Mouse (Mus musculus) embryonic stem cell, embryonic (primary cell): Measurements from ENCODE around the gene Ube2k.

Experiments used
- CTCF ChIA-PET, 4 experiments: fragments of 300-600 bp in 2 of 4; fragments of 350-600 bp in 2 of 4; sonication (Branson Sonifier 250); formaldehyde crosslinking; loops; one replicate each; lab custom pipeline; 2022; ENCODE audit warnings: inconsistent platforms in 2 of 4; lab: Charles Lee
- POLR2A ChIA-PET, 4 experiments: fragments of 300-600 bp in 2 of 4; fragments of 350-600 bp in 2 of 4; sonication (Branson Sonifier 250); formaldehyde crosslinking; loops; one replicate each; lab custom pipeline; 2022; ENCODE audit warnings: antibody characterized with exemption in 4 of 4, inconsistent platforms in 1 of 4; lab: Charles Lee

Gene Ube2k

DNA sequence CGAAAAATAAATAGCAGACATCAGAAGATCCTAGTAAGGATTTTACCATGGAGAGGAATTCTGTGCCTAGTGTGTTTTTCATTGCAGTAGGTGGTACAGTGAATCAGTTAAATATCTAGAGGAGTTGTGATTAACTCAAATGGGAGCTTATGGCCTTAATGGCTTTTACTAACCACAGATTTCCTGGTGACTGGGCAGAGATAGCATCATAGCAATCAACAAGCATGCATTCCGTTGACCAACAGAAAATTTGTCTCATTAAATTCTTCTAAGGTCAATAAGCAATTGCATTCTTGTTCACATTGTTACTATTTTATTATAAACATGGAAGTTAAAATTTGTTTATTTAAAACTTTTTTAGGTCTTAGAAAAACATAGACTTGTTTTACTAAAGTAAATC lies 28.5 kb downstream of the Ube2k start:
- POLR2A ChIA-PET: interaction anchor here in 2 of 4 experiments (1.0 to 1.9 kb wide), 5 partner anchors 14 to 29 kb away, joined by 3 to 11 read pairs (median 3); partner anchors contain the start of genes Smim14 (in 1 of the 2) and Ube2k (in 1 of the 2)
- CTCF ChIA-PET: no interaction called here

- POLR2A ChIA-PET: interaction anchor here in 3 of 4 experiments (0.6 to 2.7 kb wide), 14 partner anchors 8 to 102 kb away, joined by 3 to 12 read pairs (median 4); no protein-coding TSS in a partner anchor
- CTCF ChIA-PET: interaction anchor here in 1 of 4 experiments (0.7 kb wide), 1 partner anchor 446 kb away, joined by 6 read pairs; no protein-coding TSS in a partner anchor
These were observed 37.8 kb downstream of the Ube2k start for GRCm38 (mm10) chr5:65574876-65575275.

- ChIA-PET POLR2A (interaction anchor here in 2 of 4 experiments (0.6 to 2.7 kb wide), 15 partner anchors 10 to 184 kb away, joined by 3 to 12 read pairs (median 4); partner anchors contain the start of genes Lias (in 1 of the 2) and Rpl9 (in 1 of the 2)), CTCF (interaction anchor here in 2 of 4 experiments (0.6 kb wide), 3 partner anchors 97 to 263 kb away, joined by 3 to 10 read pairs (median 5); no protein-coding TSS in a partner anchor)
These were observed 38.9 kb downstream of the Ube2k start for GRCm38 (mm10) chr5:65575896-65576295.

DNA sequence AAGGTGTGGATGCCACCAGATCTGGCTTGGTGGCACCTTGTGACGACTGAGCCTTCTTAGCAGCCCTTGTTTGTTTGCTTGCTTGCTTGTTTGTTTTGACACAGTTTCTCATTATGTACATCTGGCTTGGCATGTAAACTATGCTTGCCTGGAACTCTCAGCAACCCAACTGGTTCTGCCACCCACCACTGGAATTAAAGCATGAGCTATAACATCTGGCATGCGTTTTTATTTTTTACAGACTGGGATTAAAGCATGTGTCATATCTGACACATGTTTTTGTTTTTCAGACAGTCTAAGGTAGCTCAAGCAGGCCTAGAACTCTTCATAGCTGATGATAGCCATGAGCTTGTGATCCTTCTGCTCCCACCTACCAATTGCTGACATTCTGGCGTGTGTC lies 41.5 kb downstream of the Ube2k start:
- CTCF ChIA-PET: interaction anchor here in 3 of 4 experiments (0.6 to 0.7 kb wide), 4 partner anchors 9 to 64 kb away, joined by 3 to 9 read pairs (median 6); no protein-coding TSS in a partner anchor
- POLR2A ChIA-PET: interaction anchor here (0.7 to 2.4 kb wide), 10 partner anchors 8 to 230 kb away, joined by 3 to 11 read pairs (median 4); partner anchors contain the start of genes Klb (in 1 of the 4), Lias (in 1 of the 4) and Rpl9 (in 1 of the 4)

- POLR2A ChIA-PET: interaction anchor here in 3 of 4 experiments (0.6 to 3.6 kb wide), 11 partner anchors 10 to 88 kb away, joined by 3 to 18 read pairs (median 4); no protein-coding TSS in a partner anchor
- CTCF ChIA-PET: interaction anchor here in 1 of 4 experiments (0.6 kb wide), 1 partner anchor 25 kb away, joined by 7 read pairs; no protein-coding TSS in a partner anchor
These were observed 49.3 kb downstream of the Ube2k start for GRCm38 (mm10) chr5:65586291-65586690.

DNA sequence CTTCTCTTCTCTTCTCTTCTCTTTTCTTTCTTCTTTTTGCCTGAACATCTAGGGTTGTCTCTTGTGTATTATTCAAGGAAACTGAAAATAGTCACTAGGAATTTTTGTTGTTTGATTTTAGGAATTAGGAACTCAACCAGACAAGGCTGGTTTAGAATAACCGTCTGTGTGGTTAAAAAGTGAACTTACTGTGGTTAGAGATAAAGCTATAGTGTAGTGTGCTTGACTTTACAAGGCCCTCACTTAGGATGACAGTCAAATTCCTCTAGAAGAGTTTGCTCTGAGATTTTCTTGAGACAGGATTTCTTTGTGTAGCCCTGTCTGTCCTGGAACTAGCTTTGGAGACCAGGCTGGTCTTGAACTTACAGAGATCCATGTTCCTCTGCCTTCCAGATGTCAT lies 53.2 kb downstream of the Ube2k start:
- ChIA-PET CTCF (no interaction called here), POLR2A (interaction anchor here in 1 of 4 experiments (1.1 kb wide), 1 partner anchor 25 kb away, joined by 3 read pairs; no protein-coding TSS in a partner anchor)

DNA sequence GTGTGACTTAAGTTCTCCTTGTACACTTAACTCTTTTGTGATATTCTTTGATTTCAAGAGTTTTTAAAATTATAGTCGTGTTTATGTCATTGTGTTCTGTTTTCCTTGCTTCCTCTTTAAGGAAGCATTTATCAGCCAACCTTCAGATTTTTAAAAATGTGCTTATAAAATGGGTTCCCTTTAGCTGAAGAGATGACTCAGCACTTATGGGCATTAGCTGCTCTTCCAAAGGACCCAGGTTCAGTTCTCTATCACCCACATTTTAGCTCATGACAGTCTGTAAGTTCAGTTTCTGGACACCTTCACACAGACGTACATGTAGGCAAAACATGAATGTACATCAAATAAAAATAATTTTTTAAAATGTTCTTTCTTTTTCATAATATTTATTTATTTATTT lies 55.4 kb downstream of the Ube2k start:
- POLR2A ChIA-PET: interaction anchor here in 1 of 4 experiments (0.5 to 2.3 kb wide), 7 partner anchors 9 to 211 kb away, joined by 3 to 11 read pairs (median 3); partner anchors contain the start of genes Lias and Rpl9
- CTCF ChIA-PET: interaction anchor here in 1 of 4 experiments (0.6 kb wide), 1 partner anchor 42 kb away, joined by 3 read pairs; no protein-coding TSS in a partner anchor

DNA sequence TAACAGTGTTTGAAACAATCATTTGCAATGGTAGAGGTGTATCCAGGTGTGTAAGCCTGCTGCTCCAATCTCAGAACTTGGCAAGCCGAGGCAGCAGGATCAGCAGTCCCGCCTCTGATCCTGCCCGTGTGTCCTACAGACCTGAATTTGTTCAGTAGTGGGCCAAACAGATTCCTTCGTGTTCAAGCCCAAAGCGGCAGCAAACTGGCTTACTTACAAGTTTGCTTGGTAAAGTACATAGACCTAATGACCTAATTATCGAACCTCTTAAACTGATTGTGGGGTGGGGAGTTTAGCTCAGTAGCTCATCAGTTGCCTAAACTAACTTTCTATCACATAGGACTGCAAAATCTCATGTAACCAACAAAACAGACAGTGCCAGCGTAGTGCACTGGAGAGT lies 62.6 kb downstream of the Ube2k start:
- CTCF ChIA-PET: no interaction called here
- POLR2A ChIA-PET: interaction anchor here in 2 of 4 experiments (0.7 to 3.7 kb wide), 13 partner anchors 10 to 164 kb away, joined by 3 to 18 read pairs (median 4); partner anchors contain the start of genes N4bp2 (in 1 of the 2), Smim14 (in 1 of the 2) and Ube2k (in 1 of the 2)

- CTCF ChIA-PET: no interaction called here
- POLR2A ChIA-PET: interaction anchor here in 1 of 4 experiments (0.5 to 2.6 kb wide), 4 partner anchors 9 to 251 kb away, joined by 3 to 20 read pairs (median 4); no protein-coding TSS in a partner anchor
These were observed 69.8 kb downstream of the Ube2k start for GRCm38 (mm10) chr5:65606820-65607219.

GRCm38 (mm10) chr5:65609769-65610168 lies 72.7 kb downstream of the Ube2k start:
- ChIA-PET POLR2A (interaction anchor here in 3 of 4 experiments (0.6 to 1.9 kb wide), 8 partner anchors 8 to 218 kb away, joined by 3 to 21 read pairs (median 3); partner anchors contain the start of gene Lias (in 1 of the 3)), CTCF (no interaction called here)

- POLR2A ChIA-PET: interaction anchor here in 3 of 4 experiments (0.6 to 1.9 kb wide), 8 partner anchors 8 to 219 kb away, joined by 3 to 21 read pairs (median 3); partner anchors contain the start of gene Lias (in 1 of the 3)
These were observed 73.5 kb downstream of the Ube2k start for GRCm38 (mm10) chr5:65610541-65610940.

DNA sequence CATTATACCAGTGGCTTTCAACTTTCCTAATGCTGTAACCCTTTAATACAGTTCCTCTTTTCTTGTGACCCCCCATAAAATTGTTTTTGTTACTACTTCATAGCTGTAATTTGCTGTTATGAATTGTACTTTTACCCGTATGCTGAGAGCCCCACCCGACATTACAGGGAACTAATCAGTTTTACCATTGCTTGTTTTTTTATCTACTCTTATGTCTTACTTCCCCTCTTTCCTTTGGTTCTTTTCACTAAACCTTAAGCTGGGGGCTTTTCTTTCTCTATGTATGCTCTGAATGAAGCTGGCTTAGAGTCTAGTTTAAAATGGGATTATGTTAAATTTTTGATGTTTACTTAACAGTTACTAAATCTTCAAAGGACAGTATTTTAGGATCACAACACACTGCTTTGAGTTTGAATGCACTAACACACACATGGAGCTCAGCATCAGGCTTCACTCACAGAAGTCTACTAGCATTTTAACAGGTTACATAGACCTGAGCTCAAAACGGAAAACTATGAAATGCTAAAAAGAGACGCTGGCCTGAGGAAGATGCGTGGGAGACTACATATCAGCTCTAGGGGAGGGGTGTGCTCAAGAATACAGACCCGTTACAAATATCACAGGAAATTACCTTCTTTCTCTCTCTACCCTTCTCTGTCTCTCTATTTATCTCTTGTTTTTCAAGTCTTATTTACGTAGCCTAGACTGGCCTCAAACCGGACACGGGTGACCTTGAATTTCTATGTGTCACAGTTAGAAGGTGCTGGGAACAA lies 76.3 kb downstream of the Ube2k start:
- ChIA-PET CTCF (interaction anchor here in 1 of 4 experiments (0.6 kb wide), 1 partner anchor 337 kb away, joined by 6 read pairs; no protein-coding TSS in a partner anchor), POLR2A (interaction anchor here in 3 of 4 experiments (0.6 to 1.6 kb wide), 11 partner anchors 8 to 52 kb away, joined by 3 to 9 read pairs (median 3); no protein-coding TSS in a partner anchor)

More at GRCm38 (mm10) chr5:65610541-65610940, 73.5 kb downstream of the Ube2k start:
- CTCF ChIA-PET: no interaction called here

DNA sequence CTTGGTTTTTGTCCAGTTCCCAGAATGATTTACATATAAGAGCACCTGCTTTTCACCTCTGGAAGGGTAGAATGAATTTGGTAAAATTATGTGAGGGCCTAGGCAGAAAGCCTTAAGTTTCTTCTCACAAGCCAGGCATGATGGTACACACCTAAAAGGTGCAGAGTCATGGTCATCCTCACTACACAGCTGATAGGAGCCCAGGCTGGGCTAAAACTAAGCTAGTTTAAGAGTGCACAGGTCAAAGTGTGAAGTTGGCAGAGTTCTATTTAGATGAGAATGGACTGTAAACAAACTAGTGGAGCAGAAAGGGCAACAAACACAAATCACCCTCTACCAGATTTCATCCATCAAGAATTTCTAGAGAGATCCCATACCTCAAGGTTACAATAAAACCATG lies 87.3 kb downstream of the Ube2k start:
- ChIA-PET POLR2A (interaction anchor here in 3 of 4 experiments (0.6 to 1.2 kb wide), 6 partner anchors 8 to 225 kb away, joined by 3 to 4 read pairs (median 3); no protein-coding TSS in a partner anchor), CTCF (no interaction called here)

DNA sequence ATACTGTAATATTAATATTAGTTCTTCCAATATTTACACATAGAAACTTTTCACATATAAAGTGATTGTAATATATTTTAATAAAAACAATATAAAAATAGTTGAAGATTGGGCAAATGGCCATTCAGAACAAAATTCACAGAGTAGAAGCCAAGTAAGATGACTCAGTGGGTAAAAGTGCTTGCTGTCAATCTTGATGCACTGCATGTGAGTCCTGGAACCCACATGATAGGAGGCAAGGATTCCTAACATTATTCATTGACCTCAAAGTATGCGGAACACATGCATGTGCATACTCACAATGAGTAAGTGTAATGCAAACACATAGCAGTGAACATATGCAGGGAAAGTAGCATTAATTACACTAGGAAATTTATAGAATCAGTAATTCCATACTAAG lies 101.9 kb downstream of the Ube2k start:
- POLR2A ChIA-PET: interaction anchor here in 2 of 4 experiments (0.6 to 0.8 kb wide), 2 partner anchors 80 to 268 kb away, joined by 3 to 5 read pairs; no protein-coding TSS in a partner anchor
- CTCF ChIA-PET: interaction anchor here in 1 of 4 experiments (1.1 kb wide), 1 partner anchor 316 kb away, joined by 3 read pairs; no protein-coding TSS in a partner anchor
